Mouse (Mus musculus) stomach, embryonic 15.5 days (tissue): ENCODE results near the gene Mon2. TPM values are rescaled to one million over a fixed set of nuclear protein-coding genes. Genes with fewer than 3 reads are reported as not detected.
A peak's percentile ranks its signal among the peaks of the same experiment; 100 is the strongest.

Experiments used
- ATAC-seq: fragments of 200-750 bp; cut with Nextera tagmentation; 2 replicates; pipeline ENCODE4 v1.8.0; 2017; ENCODE audit warnings: low read depth, moderate number of reproducible peaks, moderate TSS enrichment; ENCODE audit not compliant: insufficient read depth, low FRiP score
- H3K27ac ChIP-seq: fragments of 300-500 bp; sonication (generic); 2 replicates; pipeline ENCODE4 v1.5.1; 2015; ENCODE audit warnings: mild to moderate bottlenecking, inconsistent platforms
- H3K27me3 ChIP-seq: fragments of 300-500 bp; sonication (generic); replicated peaks from 2 replicates; pipeline ENCODE4 v1.6.1; 2015; ENCODE audit warnings: inconsistent platforms
- H3K36me3 ChIP-seq: fragments of 300-500 bp; sonication (generic); 2 replicates; pipeline ENCODE4 v1.6.1; 2015; ENCODE audit warnings: inconsistent platforms
- H3K4me1 ChIP-seq: fragments of 300-500 bp; sonication (generic); 2 replicates; pipeline ENCODE4 v1.6.1; 2015; ENCODE audit warnings: inconsistent platforms
- H3K4me2 ChIP-seq: fragments of 300-500 bp; sonication (generic); 2 replicates; pipeline ENCODE4 v1.6.1; 2015; ENCODE audit warnings: mild to moderate bottlenecking, inconsistent platforms
- H3K4me3 ChIP-seq: fragments of 300-500 bp; sonication (generic); replicated peaks from 2 replicates; pipeline ENCODE4 v1.5.1; 2015; ENCODE audit warnings: inconsistent platforms
- H3K9ac ChIP-seq: fragments of 300-500 bp; sonication (generic); 2 replicates; pipeline ENCODE4 v1.6.1; 2015; ENCODE audit warnings: inconsistent platforms
- H3K9me3 ChIP-seq: fragments of 300-500 bp; sonication (generic); 2 replicates; pipeline ENCODE4 v1.6.1; 2016; ENCODE audit warnings: inconsistent platforms
- WGBS: fragments of 180-500 bp; shearing (Covaris S2); methylation state at CpG from one replicate; pipeline ENCODE4 v1.1.7; 2015; 5-methylcytosine and 5-hydroxymethylcytosine counted together
- polyA plus RNA-seq: library from polyadenylated mRNA; unstranded; fragments of >200 nt; fragmentation: Nextera tagmentation; extraction: Ambion mirVana; gene quantifications from 2 replicates; pipeline ENCODE4 v1.2.1, GENCODE M21; 2015

Gene Mon2
- polyA plus RNA-seq, 1 experiment from 2014 or later = 24.5 TPM

GRCm38 (mm10) chr10:122988372-122988771 lies 87.9 kb downstream of the Mon2 start:
- Histone ChIP-seq H3K4me1 (0 out of 2 replicates have a peak, but pooled peaks cover 8% of the 10 kb centered on the region), H3K4me2 (no peak overlapping the region), H3K9ac (no peak overlapping the region), H3K27me3 (no peaks in the 10 kb centered on the region), H3K9me3 (no peaks in the 10 kb centered on the region), H3K4me3 (no peak overlapping the region), H3K36me3 (no peaks in the 10 kb centered on the region; the same call in 1 of the 2 replicates), H3K27ac (no peak overlapping the region)
- no peak for ATAC-seq
- 68% methylated on average over 7 of the region's 7 CpGs for WGBS

DNA sequence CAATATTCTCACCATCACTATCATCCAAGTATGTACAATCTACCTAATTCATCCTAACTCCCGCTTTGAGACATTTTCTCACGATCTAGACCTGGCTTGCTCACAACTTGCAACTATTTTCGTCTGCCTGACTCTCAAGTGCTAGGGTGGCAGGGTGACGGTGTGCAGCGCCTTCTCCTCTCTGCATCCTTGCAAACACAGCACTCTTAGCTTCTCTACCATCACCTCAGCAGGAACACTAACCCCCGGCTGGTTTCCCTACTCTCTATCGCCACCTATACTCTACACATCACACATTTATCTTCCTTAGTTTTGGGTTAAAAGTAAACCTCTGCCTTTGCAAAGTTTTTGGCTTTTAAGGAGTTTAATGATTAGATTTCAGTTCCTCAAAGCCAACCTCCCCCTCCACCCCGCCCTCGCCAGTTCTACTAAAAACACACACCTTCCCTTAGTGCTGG lies 88.6 kb downstream of the Mon2 start:
- Histone ChIP-seq H3K36me3 (no peaks in the 10 kb centered on the region; the same call in 1 of the 2 replicates), H3K27me3 (no peaks in the 10 kb centered on the region), H3K4me2 (peak overlapping the region; percentile 21; the same call in 1 of the 2 replicates), H3K27ac (no peak overlapping the region), H3K4me1 (peaks cover 14% of the 10 kb centered on the region; the same call in 1 of the 2 replicates), H3K9ac (no peak overlapping the region), H3K9me3 (no peaks in the 10 kb centered on the region), H3K4me3 (no peak overlapping the region)
- WGBS = 15% methylated on average over 9 of the region's 9 CpGs
- no peak for ATAC-seq

DNA sequence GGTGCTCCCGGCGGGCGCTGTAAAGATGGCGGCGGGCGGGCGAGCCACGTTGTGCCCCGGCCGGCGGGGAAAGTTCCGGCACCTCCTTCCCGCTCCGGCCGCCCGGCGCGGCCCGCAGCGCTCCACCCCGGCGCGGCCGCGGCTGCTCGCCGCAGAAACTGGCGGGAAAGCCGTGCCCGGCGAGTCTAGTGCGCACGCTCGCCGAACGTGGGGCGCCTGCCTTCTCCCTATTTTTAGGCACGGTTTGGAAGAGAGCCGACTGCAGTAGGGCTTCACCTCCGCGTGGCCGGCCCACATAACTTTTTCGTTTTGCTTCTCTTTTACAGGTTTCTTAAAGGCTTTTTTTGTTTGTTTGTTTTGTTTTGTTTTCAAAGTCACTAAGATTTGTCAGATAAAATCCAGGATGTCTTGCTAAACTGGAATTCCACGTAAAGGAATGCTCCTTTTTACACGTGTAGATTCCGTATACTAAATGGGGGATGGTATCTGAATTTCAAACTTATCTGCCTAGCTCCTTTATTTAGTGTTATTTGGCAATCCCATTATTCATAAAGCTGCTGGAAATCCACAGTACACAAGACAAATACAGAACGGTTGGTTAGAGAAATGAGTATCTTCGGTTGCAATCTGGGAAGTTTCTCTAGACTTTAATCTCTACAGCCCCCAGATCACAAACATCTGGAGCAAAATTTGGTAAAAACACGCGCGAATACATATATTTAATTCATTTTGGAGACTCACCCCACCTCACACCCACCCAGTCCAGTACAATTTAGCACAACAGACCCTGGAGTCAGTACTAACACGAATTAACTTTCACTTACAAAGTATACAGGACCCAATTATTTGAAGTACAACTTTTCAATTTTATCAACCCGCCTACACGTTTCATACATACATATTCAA lies 89.7 kb downstream of the Mon2 start:
- Histone ChIP-seq H3K4me3 (peak overlapping the region; percentile 80), H3K4me1 (peaks cover 14% of the 10 kb centered on the region; the same call in 1 of the 2 replicates), H3K9me3 (no peaks in the 10 kb centered on the region), H3K27ac (peak overlapping the region; percentile 99), H3K36me3 (no peaks in the 10 kb centered on the region; the same call in 1 of the 2 replicates), H3K4me2 (peak overlapping the region; percentile 54), H3K27me3 (no peaks in the 10 kb centered on the region), H3K9ac (peak overlapping the region; percentile 95)
- 7% methylated on average over 54 of the region's 54 CpGs for WGBS
- ATAC-seq = peak; percentile 87

DNA sequence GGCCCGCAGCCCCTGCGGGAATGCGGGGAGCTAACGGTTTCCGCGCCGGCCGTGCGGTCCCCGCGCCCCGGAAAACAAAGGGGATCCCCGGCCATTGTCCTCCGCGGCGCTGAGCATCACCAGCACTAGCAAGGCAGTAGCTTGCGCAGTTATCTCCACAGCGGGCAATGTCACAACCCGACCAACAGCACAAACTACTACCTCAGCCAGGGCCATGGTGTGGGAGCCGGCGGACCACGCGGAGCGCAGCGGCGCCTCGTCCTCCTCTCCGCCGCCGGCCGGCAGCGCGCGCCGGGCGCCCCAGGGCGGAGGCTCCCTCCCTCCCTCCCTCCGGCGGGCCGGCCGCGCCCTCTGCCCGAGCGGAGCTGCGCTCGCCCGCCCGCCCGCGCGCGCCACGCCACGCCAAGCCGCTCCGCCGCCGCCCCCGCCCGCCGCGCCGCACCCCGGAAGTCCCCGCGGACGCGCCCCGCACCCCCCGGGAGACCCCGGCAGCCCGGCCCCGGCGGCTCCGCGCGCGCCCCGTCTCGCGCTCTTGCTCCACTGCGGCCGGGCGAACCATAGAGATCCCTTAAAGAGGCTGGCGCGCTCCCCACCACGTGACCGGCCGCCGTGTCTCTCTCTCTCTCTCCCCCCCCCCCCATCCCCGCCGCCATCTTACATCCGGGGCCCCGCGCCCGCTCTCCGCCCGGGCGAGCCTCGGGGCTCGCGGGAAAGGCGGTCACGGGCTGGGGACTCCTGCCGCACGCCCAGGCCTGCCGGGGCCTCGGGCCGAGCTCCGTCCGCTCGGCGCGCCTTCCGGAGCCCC lies 90.6 kb downstream of the Mon2 start:
- Histone ChIP-seq H3K27me3 (no peaks in the 10 kb centered on the region), H3K9me3 (no peaks in the 10 kb centered on the region), H3K4me1 (peaks cover 14% of the 10 kb centered on the region; the same call in 1 of the 2 replicates), H3K4me2 (peak overlapping the region; percentile 54), H3K9ac (peak overlapping the region; percentile 95), H3K36me3 (peaks cover 4% of the 10 kb centered on the region; the same call in 1 of the 2 replicates), H3K27ac (peak overlapping the region; percentile 99), H3K4me3 (peak overlapping the region; percentile 80)
- under 1% methylated on average over 61 of the region's 115 CpGs for WGBS
- peak; percentile 89 for ATAC-seq

DNA sequence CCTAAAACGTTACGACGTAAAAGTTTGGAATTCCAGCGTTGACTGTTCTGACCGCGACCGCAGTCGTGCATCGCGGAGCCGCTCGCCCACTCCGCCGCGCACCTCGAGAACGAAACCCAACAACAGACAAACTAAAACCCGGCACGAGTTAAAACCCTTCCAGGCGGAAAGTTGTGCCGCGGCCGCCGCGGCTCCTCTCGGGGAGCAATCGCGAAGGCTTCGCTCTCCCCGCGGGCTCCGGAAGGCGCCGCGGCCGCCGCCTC lies 91.1 kb downstream of the Mon2 start:
- peak overlapping the region; percentile 95 for H3K9ac ChIP-seq
- no peak for ATAC-seq

GRCm38 (mm10) chr10:122984531-122985251 lies 91.6 kb downstream of the Mon2 start:
- WGBS = 2% methylated on average over 10 of the region's 10 CpGs
- H3K36me3 ChIP-seq = peaks cover 10% of the 10 kb centered on the region; the same call in 1 of the 2 replicates
- H3K4me2 ChIP-seq = peak overlapping the region; percentile 53
- H3K4me1 ChIP-seq = peaks cover 14% of the 10 kb centered on the region; the same call in 1 of the 2 replicates
- H3K27me3 ChIP-seq = no peaks in the 10 kb centered on the region
- ATAC-seq = no peak
- peak overlapping the region; percentile 95 for H3K9ac ChIP-seq
- H3K9me3 ChIP-seq = no peaks in the 10 kb centered on the region
- H3K4me3 ChIP-seq = peak overlapping the region; percentile 80
- peak overlapping the region; percentile 99 for H3K27ac ChIP-seq

More for the DNA sequence above, 91.1 kb downstream of the Mon2 start:
- Histone ChIP-seq H3K4me1 (peaks cover 14% of the 10 kb centered on the region; the same call in 1 of the 2 replicates), H3K36me3 (peaks cover 7% of the 10 kb centered on the region; the same call in 1 of the 2 replicates), H3K4me2 (peak overlapping the region; percentile 54), H3K27me3 (no peaks in the 10 kb centered on the region), H3K27ac (peak overlapping the region; percentile 99), H3K4me3 (peak overlapping the region; percentile 80), H3K9me3 (no peaks in the 10 kb centered on the region)
- under 1% methylated on average over 37 of the region's 37 CpGs for WGBS

DNA sequence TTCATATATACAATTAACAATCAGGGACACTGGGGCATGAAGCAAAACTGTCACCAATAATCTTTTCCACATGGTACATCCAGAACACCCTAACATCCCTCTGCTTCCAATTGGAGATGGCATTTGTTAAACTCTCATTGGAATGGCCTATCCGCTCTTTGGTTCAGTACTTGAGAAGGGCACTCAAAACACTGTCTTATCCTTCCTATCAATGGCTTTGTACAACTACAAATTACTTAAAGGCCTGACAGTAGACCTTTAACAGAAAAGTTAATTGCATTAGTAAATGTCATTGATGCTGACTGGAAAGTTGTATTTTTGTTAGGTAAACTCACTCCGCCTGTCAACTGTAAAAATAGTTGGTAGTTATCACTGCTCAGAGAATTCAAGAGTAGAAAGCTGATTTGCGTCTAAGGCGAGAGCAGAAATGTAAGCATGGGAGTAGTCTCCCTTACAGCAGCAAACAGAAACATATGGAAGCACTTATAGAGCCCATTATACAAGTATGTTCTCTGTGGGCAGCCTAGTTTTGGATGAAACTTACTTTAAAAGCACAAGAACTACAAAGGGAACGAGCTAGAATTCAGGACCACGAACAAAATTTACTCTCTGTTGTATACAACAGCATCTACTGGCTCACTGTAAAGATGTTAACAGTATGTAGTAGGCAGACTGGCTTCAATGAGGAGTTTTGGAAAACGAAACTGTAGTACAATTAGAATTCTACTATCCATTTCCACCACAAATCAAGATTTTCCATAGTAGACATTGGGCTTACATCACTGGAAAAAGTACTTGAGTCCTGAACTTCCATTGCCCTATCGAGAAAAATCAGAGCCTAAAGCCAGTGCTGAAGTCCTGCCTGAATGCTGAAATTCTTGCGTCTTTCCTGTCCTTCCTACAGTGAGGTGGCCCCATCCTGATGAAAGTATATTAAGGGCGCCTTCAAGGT lies 92.5 kb downstream of the Mon2 start:
- peak overlapping the region; percentile 99 for H3K27ac ChIP-seq
- 37% methylated on average over 10 of the region's 10 CpGs for WGBS
- peaks cover 14% of the 10 kb centered on the region; the same call in 1 of the 2 replicates for H3K4me1 ChIP-seq
- H3K9ac ChIP-seq = peak overlapping the region; percentile 38; the same call in 1 of the 2 replicates
- no peak for ATAC-seq
- H3K36me3 ChIP-seq = peaks cover 10% of the 10 kb centered on the region; the same call in 1 of the 2 replicates
- peak overlapping the region; percentile 80 for H3K4me3 ChIP-seq
- peak overlapping the region; percentile 53 for H3K4me2 ChIP-seq
- H3K27me3 ChIP-seq = no peaks in the 10 kb centered on the region
- H3K9me3 ChIP-seq = no peaks in the 10 kb centered on the region

DNA sequence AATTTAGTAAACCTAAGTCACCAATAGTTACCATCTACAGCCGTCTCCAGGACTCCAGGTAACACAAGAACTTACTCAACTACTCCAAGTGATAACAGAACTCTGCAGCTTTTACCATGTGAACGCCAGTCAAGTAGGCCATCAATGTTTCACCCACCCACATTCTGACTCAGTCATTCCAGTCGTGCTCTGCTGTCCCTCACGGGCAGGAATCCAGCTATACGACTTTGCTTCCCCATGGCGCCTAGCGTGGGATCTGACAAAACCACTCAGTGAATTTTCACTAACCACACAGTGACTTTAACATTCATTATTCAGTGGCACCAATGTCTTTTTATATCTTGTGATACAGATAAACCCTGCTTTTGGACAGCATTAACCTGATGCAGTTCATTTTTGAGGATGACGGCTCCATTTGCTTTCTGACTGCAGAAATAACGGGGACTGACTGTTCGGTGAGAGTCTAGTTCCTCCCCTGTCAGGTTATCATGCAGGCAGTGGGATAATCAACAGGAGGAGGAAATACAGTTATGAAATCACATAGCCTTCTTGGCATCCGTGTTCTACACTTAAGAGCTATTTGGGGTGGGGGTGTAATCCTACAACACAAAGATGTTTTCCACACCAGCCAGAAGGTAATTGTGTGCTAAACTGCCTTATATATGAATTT lies 93.3 kb downstream of the Mon2 start:
- H3K4me1 ChIP-seq = peaks cover 14% of the 10 kb centered on the region; the same call in 1 of the 2 replicates
- peak overlapping the region; percentile 80 for H3K4me3 ChIP-seq
- no peak for ATAC-seq
- H3K36me3 ChIP-seq = peaks cover 10% of the 10 kb centered on the region; the same call in 1 of the 2 replicates
- no peak overlapping the region for H3K9ac ChIP-seq
- H3K27me3 ChIP-seq = no peaks in the 10 kb centered on the region
- H3K9me3 ChIP-seq = no peaks in the 10 kb centered on the region
- 75% methylated on average over 11 of the region's 11 CpGs for WGBS
- no peak overlapping the region for H3K27ac ChIP-seq
- H3K4me2 ChIP-seq = peak overlapping the region; percentile 53

GRCm38 (mm10) chr10:122980123-122980522 lies 96.2 kb downstream of the Mon2 start:
- Histone ChIP-seq H3K4me2 (no peak overlapping the region), H3K27ac (no peak overlapping the region), H3K36me3 (peaks cover 10% of the 10 kb centered on the region; the same call in 1 of the 2 replicates), H3K4me3 (no peak overlapping the region), H3K27me3 (no peaks in the 10 kb centered on the region), H3K4me1 (peaks cover 9% of the 10 kb centered on the region; the same call in 1 of the 2 replicates), H3K9ac (no peak overlapping the region), H3K9me3 (no peaks in the 10 kb centered on the region)
- 96% methylated on average over 12 of the region's 12 CpGs for WGBS
- no peak for ATAC-seq

DNA sequence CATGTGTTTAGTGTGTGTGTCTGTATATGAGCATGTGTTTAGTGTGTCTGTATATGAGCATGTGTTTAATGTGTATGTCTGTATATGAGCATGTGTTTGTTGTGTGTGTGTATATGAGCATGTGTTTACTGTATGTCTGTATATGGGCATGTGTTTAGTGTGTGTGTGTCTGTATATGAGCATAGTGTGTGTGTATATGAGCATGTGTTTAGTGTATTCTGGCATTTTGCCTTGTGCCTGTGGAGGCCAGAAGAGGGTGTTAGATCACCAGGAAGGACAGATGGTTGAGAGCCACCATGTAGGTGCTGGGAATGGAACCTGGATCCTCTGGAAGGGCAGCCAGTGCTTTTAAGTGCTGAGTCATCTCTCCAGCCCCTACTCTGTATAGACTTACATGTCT lies 96.9 kb downstream of the Mon2 start:
- Histone ChIP-seq H3K4me2 (no peak overlapping the region), H3K4me1 (peaks cover 9% of the 10 kb centered on the region; the same call in 1 of the 2 replicates), H3K9ac (no peak overlapping the region), H3K27me3 (no peaks in the 10 kb centered on the region), H3K4me3 (no peak overlapping the region), H3K9me3 (no peaks in the 10 kb centered on the region), H3K27ac (no peak overlapping the region), H3K36me3 (peaks cover 10% of the 10 kb centered on the region; the same call in 1 of the 2 replicates)
- no peak for ATAC-seq
